Mouse (Mus musculus): ENCODE results near the gene Rasgrp4. TPM values are rescaled to one million over a fixed set of nuclear protein-coding genes. Genes with fewer than 3 reads are reported as not detected.
"Not testable (repeated sequence)": the region's sequence is repeated elsewhere in the genome, so short reads cannot be mapped to it uniquely, and the experiment has no call there.

Gene Rasgrp4
- total RNA-seq (2017) = 0.41 and 0.63 TPM in 2 replicates

GRCm38 (mm10) chr7:29134693-29135386 is at the start of gene Rasgrp4:
Gene Rasgrp4 (plus strand): TSS chr7:29134851.
- ATAC-seq (replicated peaks; ENCODE audit: low read depth, poor library complexity, severe bottlenecking) = peak; percentile 100

- no peak for ATAC-seq (replicated peaks; ENCODE audit: low read depth, poor library complexity, severe bottlenecking)
Measured at GRCm38 (mm10) chr7:29085981-29086380, 48.7 kb upstream of the Rasgrp4 start.

- ATAC-seq (replicated peaks; ENCODE audit: low read depth, poor library complexity, severe bottlenecking) = no peak
Measured at GRCm38 (mm10) chr7:29086902-29087301, 47.7 kb upstream of the Rasgrp4 start.

GRCm38 (mm10) chr7:29088817-29089216 is 45.8 kb upstream of the Rasgrp4 start:
- no peak for ATAC-seq (replicated peaks; ENCODE audit: low read depth, poor library complexity, severe bottlenecking)

GRCm38 (mm10) chr7:29097131-29097530 is 37.5 kb upstream of the Rasgrp4 start:
- ATAC-seq (replicated peaks; ENCODE audit: low read depth, poor library complexity, severe bottlenecking) = no peak

GRCm38 (mm10) chr7:29101286-29102017 is 33.2 kb upstream of the Rasgrp4 start:
- no peak for ATAC-seq (replicated peaks; ENCODE audit: low read depth, poor library complexity, severe bottlenecking)

GRCm38 (mm10) chr7:29108992-29109955 is 25.4 kb upstream of the Rasgrp4 start:
- ATAC-seq (replicated peaks; ENCODE audit: low read depth, poor library complexity, severe bottlenecking) = no peak

GRCm38 (mm10) chr7:29118142-29118851 is 16.4 kb upstream of the Rasgrp4 start:
- ATAC-seq (replicated peaks; ENCODE audit: low read depth, poor library complexity, severe bottlenecking) = no peak

- ATAC-seq (replicated peaks; ENCODE audit: low read depth, poor library complexity, severe bottlenecking) = no peak
Measured at GRCm38 (mm10) chr7:29119526-29119925, 15.1 kb upstream of the Rasgrp4 start.

- ATAC-seq (replicated peaks; ENCODE audit: low read depth, poor library complexity, severe bottlenecking) = no peak
Measured at GRCm38 (mm10) chr7:29122821-29123220, 11.8 kb upstream of the Rasgrp4 start.

- ATAC-seq (replicated peaks; ENCODE audit: low read depth, poor library complexity, severe bottlenecking) = peak; percentile 16
Measured at GRCm38 (mm10) chr7:29123531-29124358, 10.9 kb upstream of the Rasgrp4 start.

GRCm38 (mm10) chr7:29124970-29125369 is 9.7 kb upstream of the Rasgrp4 start, which contains the start of gene Ryr1:
Gene Ryr1 (minus strand): TSS chr7:29125179.
- ATAC-seq (replicated peaks; ENCODE audit: low read depth, poor library complexity, severe bottlenecking) = peak; percentile 91

GRCm38 (mm10) chr7:29126173-29126915 is 8.3 kb upstream of the Rasgrp4 start:
- peak; percentile 72 for ATAC-seq (replicated peaks; ENCODE audit: low read depth, poor library complexity, severe bottlenecking)

- peak; percentile 55 for ATAC-seq (replicated peaks; ENCODE audit: low read depth, poor library complexity, severe bottlenecking)
Measured at GRCm38 (mm10) chr7:29128725-29129124, 5.9 kb upstream of the Rasgrp4 start.

GRCm38 (mm10) chr7:29134230-29134629 is 421 bp upstream of the Rasgrp4 start:
- no peak for ATAC-seq (replicated peaks; ENCODE audit: low read depth, poor library complexity, severe bottlenecking)

GRCm38 (mm10) chr7:29137429-29137828 is 2.8 kb downstream of the Rasgrp4 start:
- no peak for ATAC-seq (replicated peaks; ENCODE audit: low read depth, poor library complexity, severe bottlenecking)

GRCm38 (mm10) chr7:29139237-29139636 is 4.6 kb downstream of the Rasgrp4 start:
- ATAC-seq (replicated peaks; ENCODE audit: low read depth, poor library complexity, severe bottlenecking) = not testable (repeated sequence)

- ATAC-seq (replicated peaks; ENCODE audit: low read depth, poor library complexity, severe bottlenecking) = no peak
Measured at GRCm38 (mm10) chr7:29141416-29141815, 6.8 kb downstream of the Rasgrp4 start.
